Mouse (Mus musculus) forebrain, embryonic 10.5 days (tissue): ENCODE data around the gene Gm38431. TPM values are rescaled to one million over a fixed set of nuclear protein-coding genes. Genes with fewer than 3 reads are reported as not detected.
A peak's percentile ranks its signal among the peaks of the same experiment; 100 is the strongest.

Source experiments
- DNase-seq: peaks from one replicate; pipeline ENCODE4 v3.0.0-alpha.2; 2017; ENCODE audit warnings: low spot score; ENCODE audit errors: extremely low spot score
- H3K27ac ChIP-seq: fragments of 300-500 bp; sonication (generic); 2 replicates; pipeline ENCODE4 v1.5.1; 2016; ENCODE audit warnings: mild to moderate bottlenecking
- H3K27me3 ChIP-seq: fragments of 300-500 bp; sonication (generic); 2 replicates; pipeline ENCODE4 v1.6.1; 2016; ENCODE audit warnings: mild to moderate bottlenecking; ENCODE audit not compliant: poor library complexity, severe bottlenecking
- H3K36me3 ChIP-seq: fragments of 300-500 bp; sonication (generic); replicated peaks from 2 replicates; pipeline ENCODE4 v1.6.1; 2016; ENCODE audit warnings: mild to moderate bottlenecking, moderate library complexity
- H3K4me1 ChIP-seq: fragments of 300-500 bp; sonication (generic); 2 replicates; pipeline ENCODE4 v1.6.1; 2016
- H3K4me3 ChIP-seq: fragments of 300-500 bp; sonication (generic); 2 replicates; pipeline ENCODE4 v1.5.1; 2016; ENCODE audit warnings: mild to moderate bottlenecking, moderate library complexity
- H3K9me3 ChIP-seq: fragments of 300-500 bp; sonication (generic); 2 replicates; pipeline ENCODE4 v1.6.1; 2016; ENCODE audit warnings: mild to moderate bottlenecking, moderate library complexity
- WGBS: fragments of 180-500 bp; shearing (Covaris S2); methylation state at CpG from one replicate; pipeline ENCODE4 v1.1.7; 2016; 5-methylcytosine and 5-hydroxymethylcytosine counted together
- polyA plus RNA-seq: library from polyadenylated mRNA; unstranded; fragments of >200 nt; fragmentation: Nextera tagmentation; extraction: Ambion mirVana; gene quantifications from 2 replicates; pipeline ENCODE4 v1.2.1, GENCODE M21; 2016

Gene Gm38431
- polyA plus RNA-seq, result 3.1 and 3.3 TPM in 2 replicates

GRCm38 (mm10) chr9:21091707-21092320, at the start of gene Gm38431, which contains the start of gene Raver1:
Gene Gm38431, minus strand, starts transcription at chr9:21091997.
Gene Raver1, minus strand, starts transcription at chr9:21092008.
- Histone ChIP-seq H3K4me3 (peak within 1 kb of the TSS; percentile 70), H3K27ac (peak within 1 kb of the TSS; percentile 95), H3K27me3 (no peaks in the 10 kb centered on the region), H3K36me3 (peaks cover 48% of the 10 kb centered on the region), H3K4me1 (peaks cover 29% of the 10 kb centered on the region), H3K9me3 (no peaks in the 10 kb centered on the region)
- DNase-seq, result peak; percentile 97
- WGBS, result under 1% methylated on average over 54 of the region's 54 CpGs

GRCm38 (mm10) chr9:21138386-21138785, 46.6 kb upstream of the Gm38431 start:
- Histone ChIP-seq H3K36me3 (peaks cover 72% of the 10 kb centered on the region), H3K9me3 (no peaks in the 10 kb centered on the region), H3K4me1 (0 out of 2 replicates have a peak, but pooled peaks cover 2% of the 10 kb centered on the region), H3K27me3 (no peaks in the 10 kb centered on the region), H3K4me3 (no peak overlapping the region), H3K27ac (no peak overlapping the region)
- DNase-seq, result no peak
- WGBS, result 92% methylated on average over 4 of the region's 4 CpGs

GRCm38 (mm10) chr9:21137229-21137628, 45.4 kb upstream of the Gm38431 start:
- DNase-seq, result peak; percentile 46
- Histone ChIP-seq H3K27ac (no peak overlapping the region), H3K4me1 (0 out of 2 replicates have a peak, but pooled peaks cover 2% of the 10 kb centered on the region), H3K4me3 (no peak overlapping the region), H3K27me3 (no peaks in the 10 kb centered on the region), H3K9me3 (no peaks in the 10 kb centered on the region), H3K36me3 (peaks cover 61% of the 10 kb centered on the region)
- 55% methylated on average over 3 of the region's 3 CpGs for WGBS

GRCm38 (mm10) chr9:21136401-21136800, 44.6 kb upstream of the Gm38431 start:
- Histone ChIP-seq H3K4me3 (no peak overlapping the region), H3K27ac (no peak overlapping the region), H3K9me3 (no peaks in the 10 kb centered on the region), H3K36me3 (peaks cover 52% of the 10 kb centered on the region), H3K4me1 (peaks cover 5% of the 10 kb centered on the region; the same call in 1 of the 2 replicates), H3K27me3 (no peaks in the 10 kb centered on the region)
- no peak for DNase-seq
- WGBS, result 87% methylated on average over 6 of the region's 6 CpGs

GRCm38 (mm10) chr9:21135941-21136381, 44.2 kb upstream of the Gm38431 start:
- Histone ChIP-seq H3K27me3 (no peaks in the 10 kb centered on the region), H3K36me3 (peaks cover 48% of the 10 kb centered on the region), H3K4me3 (no peak overlapping the region), H3K9me3 (no peaks in the 10 kb centered on the region), H3K27ac (no peak overlapping the region), H3K4me1 (peaks cover 7% of the 10 kb centered on the region; the same call in 1 of the 2 replicates)
- no peak for DNase-seq
- 77% methylated on average over 1 of the region's 1 CpGs for WGBS

GRCm38 (mm10) chr9:21135329-21135890, 43.6 kb upstream of the Gm38431 start:
- no peaks in the 10 kb centered on the region for H3K9me3 ChIP-seq
- 82% methylated on average over 4 of the region's 4 CpGs for WGBS
- peaks cover 12% of the 10 kb centered on the region for H3K4me1 ChIP-seq
- H3K27me3 ChIP-seq, result no peaks in the 10 kb centered on the region
- H3K36me3 ChIP-seq, result peaks cover 42% of the 10 kb centered on the region
- no peak overlapping the region for H3K4me3 ChIP-seq
- no peak for DNase-seq
- no peak overlapping the region for H3K27ac ChIP-seq

- Histone ChIP-seq H3K27me3 (no peaks in the 10 kb centered on the region), H3K4me1 (peaks cover 17% of the 10 kb centered on the region), H3K27ac (no peak overlapping the region), H3K9me3 (no peaks in the 10 kb centered on the region), H3K36me3 (peaks cover 36% of the 10 kb centered on the region), H3K4me3 (no peak overlapping the region)
- WGBS, result 85% methylated on average over 9 of the region's 9 CpGs
- no peak for DNase-seq
Observed at GRCm38 (mm10) chr9:21134595-21135328, 43.0 kb upstream of the Gm38431 start.

GRCm38 (mm10) chr9:21133064-21133707, 41.4 kb upstream of the Gm38431 start:
- peaks cover 20% of the 10 kb centered on the region for H3K36me3 ChIP-seq
- H3K4me1 ChIP-seq, result peaks cover 17% of the 10 kb centered on the region
- H3K27me3 ChIP-seq, result no peaks in the 10 kb centered on the region
- no peak for DNase-seq
- H3K4me3 ChIP-seq, result no peak overlapping the region
- H3K9me3 ChIP-seq, result no peaks in the 10 kb centered on the region
- H3K27ac ChIP-seq, result no peak overlapping the region
- 85% methylated on average over 9 of the region's 9 CpGs for WGBS

GRCm38 (mm10) chr9:21132102-21132775, 40.4 kb upstream of the Gm38431 start:
- no peak for DNase-seq
- Histone ChIP-seq H3K36me3 (peaks cover 11% of the 10 kb centered on the region), H3K9me3 (no peaks in the 10 kb centered on the region), H3K27me3 (no peaks in the 10 kb centered on the region), H3K4me3 (peak overlapping the region; percentile 61; the same call in 1 of the 2 replicates), H3K4me1 (peaks cover 17% of the 10 kb centered on the region), H3K27ac (no peak overlapping the region)
- 90% methylated on average over 12 of the region's 12 CpGs for WGBS

- no peaks in the 10 kb centered on the region for H3K9me3 ChIP-seq
- peak within 1 kb of the TSS; percentile 81 for H3K27ac ChIP-seq
- peak within 1 kb of the TSS; percentile 61 for H3K4me3 ChIP-seq
- DNase-seq, result peak; percentile 92
- H3K36me3 ChIP-seq, result peaks cover 11% of the 10 kb centered on the region
- peaks cover 17% of the 10 kb centered on the region for H3K4me1 ChIP-seq
- 6% methylated on average over 37 of the region's 37 CpGs for WGBS
- H3K27me3 ChIP-seq, result no peaks in the 10 kb centered on the region
Observed at GRCm38 (mm10) chr9:21131059-21131956, 39.5 kb upstream of the Gm38431 start, which contains the start of gene Tyk2. Gene Tyk2, minus strand, starts transcription at chr9:21131243.

- H3K9me3 ChIP-seq, result no peaks in the 10 kb centered on the region
- H3K27me3 ChIP-seq, result no peaks in the 10 kb centered on the region
- peaks cover 12% of the 10 kb centered on the region for H3K36me3 ChIP-seq
- WGBS, result 91% methylated on average over 2 of the region's 2 CpGs
- H3K4me3 ChIP-seq, result no peak overlapping the region
- peaks cover 11% of the 10 kb centered on the region for H3K4me1 ChIP-seq
- no peak for DNase-seq
- H3K27ac ChIP-seq, result no peak overlapping the region
Observed at GRCm38 (mm10) chr9:21126259-21126627, 34.4 kb upstream of the Gm38431 start.
